Mouse (Mus musculus) 3T3-L1 (cell line): ENCODE measurements around the gene Laptm4a.

Source experiments
- DNase-seq: peaks from one replicate; pipeline ENCODE4 v3.0.0-alpha.2; 2015; ENCODE audit warnings: low read depth, low spot score

Laptm4a gene

DNA sequence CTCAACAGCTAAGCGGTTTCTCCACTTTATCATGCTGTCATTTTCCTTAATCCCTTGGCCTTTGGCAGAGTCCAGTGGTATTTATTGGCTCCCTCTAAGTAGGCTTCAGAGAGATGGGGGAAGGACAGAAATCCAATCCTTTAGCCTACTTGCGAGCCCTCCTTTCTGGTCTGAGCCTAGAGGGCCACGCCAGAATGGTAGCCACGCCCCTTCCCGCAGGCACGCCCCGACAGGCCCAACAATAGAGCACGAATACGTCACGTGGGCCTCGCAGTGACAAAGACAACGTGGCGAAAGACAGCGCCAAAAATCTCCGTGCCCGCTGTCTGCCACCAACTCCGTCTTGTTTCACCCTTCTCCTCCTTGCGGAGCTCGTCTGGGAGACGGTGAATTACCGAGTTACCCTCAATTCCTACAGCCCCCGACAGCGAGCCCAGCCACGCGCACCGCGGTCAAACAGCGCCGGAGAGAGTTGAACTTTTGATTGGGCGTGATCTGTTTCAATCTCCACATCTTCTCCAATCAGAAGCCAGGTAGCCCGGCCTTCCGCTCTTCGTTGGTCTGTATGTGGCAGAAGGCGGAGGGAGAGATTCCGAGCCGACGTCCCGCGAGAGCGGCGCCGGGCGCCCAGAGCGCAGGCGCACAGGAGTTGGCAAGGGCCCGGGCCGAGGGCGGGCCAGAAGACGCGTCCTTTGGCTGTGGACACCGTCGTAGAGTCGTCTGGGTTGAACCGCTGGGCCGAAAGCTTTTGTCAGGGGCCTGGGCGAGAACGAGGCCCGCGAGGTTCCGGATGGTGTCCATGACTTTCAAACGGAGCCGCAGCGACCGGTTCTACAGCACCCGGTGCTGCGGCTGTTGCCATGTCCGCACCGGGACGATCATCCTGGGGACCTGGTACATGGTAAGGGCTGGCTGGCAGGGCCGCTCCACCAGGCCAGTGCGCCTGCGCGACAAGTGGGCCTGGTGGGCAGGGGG lies at the start of gene Laptm4a:
TSS of gene Laptm4a (plus strand) at position 271 of the 975 bp plus-strand sequence.
- peak; percentile 99 for DNase-seq

DNA sequence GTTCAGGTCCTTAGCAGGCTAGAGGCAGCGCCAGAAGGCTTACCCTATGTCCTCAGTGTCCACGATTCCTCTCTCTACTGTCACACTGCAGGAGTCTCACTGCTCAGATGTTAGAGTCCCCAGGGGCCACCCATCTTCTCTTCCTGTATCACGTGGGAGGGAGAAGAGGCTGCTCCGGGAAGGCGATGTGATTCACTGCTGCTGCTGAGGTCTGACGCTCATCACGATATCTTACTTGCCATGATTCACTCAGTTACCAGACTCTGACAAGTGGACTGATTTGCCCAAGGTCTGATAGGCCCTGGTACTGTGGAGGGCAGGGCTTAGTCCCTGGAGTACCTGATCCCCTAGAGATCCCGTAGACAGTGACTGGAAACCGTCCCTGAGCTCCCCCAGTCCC lies 45.9 kb upstream of the Laptm4a start:
- peak; percentile 53 for DNase-seq

DNA sequence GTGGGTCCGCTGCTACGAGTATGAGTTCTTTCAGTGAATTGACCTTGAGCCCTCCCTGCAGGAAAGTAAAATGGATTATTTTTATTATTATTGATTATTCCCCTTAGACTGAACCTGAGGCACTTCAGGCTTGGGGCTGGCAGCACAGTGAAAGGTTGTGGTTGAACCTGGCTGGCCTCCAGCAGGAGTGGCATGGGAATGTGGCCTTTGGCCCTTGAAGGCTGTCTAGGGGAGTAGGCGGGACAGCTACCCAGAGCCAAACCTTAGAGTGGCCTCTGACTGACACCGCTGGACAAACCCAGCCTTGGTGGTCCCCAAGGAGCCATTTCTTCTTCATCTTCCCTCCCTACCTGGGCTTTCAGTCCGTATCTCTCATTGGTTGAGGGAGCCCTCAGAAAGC lies 44.6 kb upstream of the Laptm4a start:
- DNase-seq, result no peak

DNA sequence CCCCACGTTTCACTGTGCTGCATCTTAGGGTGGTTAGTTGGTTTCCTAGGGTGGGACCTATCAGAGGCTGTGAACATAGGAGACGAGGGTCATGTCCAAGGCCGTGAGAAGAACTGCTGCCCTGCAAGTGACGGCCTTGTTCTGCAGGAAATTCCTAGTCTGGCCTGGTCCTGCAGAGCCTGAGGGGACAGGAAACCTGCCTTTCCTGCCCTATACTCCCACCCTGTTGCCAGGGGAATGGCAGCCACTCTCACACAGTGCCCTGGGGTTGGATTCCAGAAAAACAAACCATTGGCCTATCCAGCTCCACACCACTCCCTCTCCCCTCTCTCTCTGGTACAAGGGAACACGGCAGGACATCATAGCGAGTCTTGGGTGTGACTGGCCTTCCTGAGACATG lies 44.1 kb upstream of the Laptm4a start:
- no peak for DNase-seq

DNA sequence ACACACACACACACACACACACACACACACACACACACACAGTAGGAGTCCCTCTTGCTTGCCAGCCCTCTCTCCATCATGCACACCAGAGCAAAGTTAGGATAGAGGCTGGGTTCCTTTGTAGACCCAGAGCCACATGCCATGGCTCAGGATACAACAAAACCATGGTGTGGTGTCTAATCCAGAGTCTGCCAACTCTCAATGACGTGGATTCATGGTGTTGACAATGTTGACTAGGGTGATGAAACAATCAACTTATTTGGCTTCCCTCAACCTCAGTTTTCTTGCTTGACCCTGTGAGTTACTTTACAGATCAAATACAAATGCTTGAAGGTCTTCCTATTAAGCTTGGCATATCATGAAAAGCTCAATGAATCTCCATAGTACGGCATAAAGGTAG lies 42.7 kb upstream of the Laptm4a start:
- DNase-seq, result no peak

DNA sequence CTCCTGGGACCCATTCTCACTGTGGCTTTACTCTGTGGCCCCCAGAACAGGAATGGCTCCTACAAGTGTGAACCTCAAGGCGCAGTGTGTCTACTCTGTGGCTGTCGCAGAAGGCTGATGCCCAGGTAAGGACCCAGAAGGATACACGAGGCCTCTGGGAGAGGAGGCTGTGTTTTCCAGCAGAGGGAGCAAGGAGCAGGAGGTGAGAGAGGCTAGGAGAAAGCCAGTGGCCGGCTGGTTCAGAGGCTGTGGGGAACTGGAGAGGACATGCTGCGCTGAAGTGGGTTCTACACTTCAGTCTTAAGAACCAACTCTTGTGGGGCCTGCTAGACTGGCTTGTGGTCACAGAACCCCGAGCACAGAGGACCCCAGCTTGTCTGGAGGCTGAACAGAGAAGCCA lies 42.1 kb upstream of the Laptm4a start:
- DNase-seq, result no peak

DNA sequence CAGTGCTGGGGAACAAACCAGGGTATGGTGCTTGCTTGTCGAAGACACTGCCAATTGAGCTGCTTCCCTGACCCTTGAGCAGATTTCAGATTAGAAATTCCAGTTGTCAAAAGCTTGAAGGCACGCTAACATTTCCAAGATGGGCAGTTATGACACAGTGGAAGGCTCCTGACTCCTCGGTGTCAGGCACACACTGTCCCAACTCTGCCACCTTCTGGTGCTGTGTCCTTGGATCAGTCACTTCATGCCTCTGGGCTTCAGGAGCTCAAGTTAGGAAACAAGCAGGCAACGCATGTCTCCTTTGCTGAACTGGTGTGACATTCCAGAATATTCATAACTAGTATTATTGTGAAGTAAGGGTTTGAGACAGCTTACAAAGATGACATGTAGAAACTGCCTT lies 39.7 kb upstream of the Laptm4a start:
- peak; percentile 74 for DNase-seq

DNA sequence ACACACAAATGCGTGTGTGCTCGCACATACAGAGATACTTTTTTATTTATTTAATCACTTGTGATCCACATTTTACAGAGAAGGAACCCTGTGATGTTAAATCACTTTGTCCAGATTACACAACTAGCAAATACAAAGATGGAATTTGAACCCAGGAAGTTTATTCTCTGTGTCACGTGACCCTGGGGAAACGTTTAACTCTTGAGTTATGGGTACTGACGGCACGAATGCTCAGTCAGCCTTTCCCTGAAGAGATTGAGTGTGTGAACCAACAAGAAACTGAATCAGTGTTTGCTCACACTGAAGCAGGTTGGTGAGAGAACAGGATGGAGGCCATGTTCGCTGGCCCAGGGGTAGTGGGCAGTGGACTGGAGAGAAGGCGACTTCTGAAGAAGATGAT lies 39.1 kb upstream of the Laptm4a start:
- DNase-seq, result no peak

DNA sequence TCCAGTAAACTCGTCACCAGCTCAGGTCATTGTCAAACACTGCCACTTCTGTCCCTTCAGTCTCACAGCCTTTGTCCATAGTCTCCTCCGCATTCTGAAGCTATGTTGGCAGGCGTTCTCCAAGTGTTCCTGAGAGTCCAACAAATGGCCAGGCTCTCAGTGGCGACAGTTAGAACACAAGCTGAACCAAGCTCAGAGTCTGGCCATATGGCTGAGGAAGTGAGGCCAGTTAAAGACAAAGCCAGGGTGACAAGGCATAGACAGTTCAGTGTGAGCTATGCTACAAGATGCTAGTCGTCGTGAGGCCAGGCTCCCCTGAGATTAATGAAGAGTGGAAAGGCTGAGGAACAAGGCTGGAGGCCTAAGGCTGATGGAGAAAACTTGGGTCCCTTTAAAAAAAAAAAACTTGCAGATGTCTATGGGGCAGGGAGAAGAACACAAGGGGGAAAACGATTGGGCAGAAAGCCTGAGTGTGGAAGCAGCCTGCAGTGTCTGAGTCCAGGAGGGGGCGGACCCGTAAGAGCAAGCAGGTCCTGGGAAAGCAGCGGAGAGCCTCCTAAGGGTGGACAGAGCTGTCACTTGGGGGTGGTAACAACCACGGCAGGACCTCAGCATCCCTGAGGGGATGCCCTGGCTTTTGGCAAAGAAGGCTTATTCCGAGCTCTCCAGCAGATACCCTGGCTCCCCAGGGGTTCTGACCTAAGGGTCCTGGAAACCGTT lies 36.9 kb upstream of the Laptm4a start:
- no peak for DNase-seq

DNA sequence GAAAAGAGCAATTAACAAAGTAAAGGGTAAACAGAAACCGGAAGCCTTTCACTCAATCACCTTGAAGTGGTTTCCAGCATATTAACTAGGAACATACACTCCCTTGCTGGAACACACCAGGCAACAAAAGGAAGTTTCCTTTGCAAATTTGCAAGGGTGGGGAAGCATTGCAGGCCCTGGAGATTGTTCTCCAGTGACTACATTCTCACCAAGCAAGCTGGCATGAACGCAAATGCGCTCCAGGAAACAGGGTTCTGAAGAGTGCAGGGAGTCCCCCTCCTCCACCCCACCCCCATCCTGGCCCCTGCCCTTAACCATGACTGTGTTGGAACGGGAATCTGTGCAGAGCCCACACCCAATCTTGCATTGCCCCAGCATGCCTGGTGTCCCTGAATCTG lies 36.3 kb upstream of the Laptm4a start:
- no peak for DNase-seq

DNA sequence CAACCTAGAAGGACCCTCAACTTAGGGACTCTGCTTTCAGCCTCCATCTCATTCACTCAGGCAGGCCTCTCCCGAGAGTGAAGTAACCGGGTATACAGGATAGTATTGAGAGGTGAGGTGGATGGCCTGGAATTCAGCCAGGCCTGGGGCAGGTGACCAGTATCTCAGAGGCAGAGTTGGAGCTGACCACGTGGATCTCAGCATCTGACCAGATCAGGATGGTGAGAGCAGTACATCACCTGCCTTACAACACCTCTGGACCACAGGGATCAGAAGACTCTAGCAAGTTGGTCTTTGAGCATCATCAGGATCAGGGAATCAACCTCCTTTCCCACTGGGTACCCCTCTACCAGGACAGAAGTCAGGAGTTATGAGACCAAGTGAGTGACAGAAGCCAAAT lies 35.5 kb upstream of the Laptm4a start:
- DNase-seq, result no peak

DNA sequence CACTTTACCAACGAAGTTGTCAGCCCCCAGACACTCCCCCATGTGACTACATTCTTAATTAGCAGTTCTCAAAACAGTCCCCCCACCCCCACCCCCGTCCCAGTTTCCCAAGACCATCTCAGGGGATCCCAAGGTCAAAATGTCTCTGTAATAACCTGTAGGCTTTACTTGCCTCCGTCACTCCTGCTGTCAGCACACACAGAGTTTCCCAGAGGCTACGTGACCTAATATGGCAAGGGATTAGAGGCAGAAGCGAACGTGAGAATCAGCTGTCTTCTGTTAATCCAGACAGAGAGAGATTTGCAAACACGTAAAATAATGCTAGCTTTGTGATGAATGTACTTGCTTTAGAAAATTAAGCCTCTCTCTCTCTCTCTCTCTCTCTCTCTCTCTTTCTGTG lies 33.0 kb upstream of the Laptm4a start:
- DNase-seq, result no peak

DNA sequence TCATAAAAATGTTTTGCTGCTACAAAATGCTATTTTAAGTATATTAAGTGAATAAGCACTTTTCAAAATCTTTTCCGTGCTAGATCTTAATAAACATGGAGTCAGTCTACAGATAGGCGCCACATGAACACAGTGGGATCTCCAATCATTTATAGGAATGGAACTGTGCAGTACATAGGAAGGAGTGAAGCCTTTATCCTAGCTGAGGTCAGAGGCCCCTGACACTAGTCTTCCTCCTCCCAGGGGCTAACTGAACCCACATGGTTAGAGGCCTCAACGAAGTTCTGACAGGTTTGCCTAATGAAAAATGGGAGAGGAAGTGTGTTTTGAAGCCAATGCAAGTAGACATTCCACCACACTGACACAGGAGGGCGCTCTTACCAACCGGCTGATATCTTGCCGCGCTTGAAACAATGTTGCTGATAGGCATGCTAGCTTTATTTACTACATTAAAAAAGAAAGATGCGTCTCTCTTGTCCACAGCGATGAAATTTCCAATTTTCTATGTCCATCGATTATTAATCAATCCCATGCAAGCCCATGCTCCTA lies 32.3 kb upstream of the Laptm4a start:
- peak; percentile 88 for DNase-seq

DNA sequence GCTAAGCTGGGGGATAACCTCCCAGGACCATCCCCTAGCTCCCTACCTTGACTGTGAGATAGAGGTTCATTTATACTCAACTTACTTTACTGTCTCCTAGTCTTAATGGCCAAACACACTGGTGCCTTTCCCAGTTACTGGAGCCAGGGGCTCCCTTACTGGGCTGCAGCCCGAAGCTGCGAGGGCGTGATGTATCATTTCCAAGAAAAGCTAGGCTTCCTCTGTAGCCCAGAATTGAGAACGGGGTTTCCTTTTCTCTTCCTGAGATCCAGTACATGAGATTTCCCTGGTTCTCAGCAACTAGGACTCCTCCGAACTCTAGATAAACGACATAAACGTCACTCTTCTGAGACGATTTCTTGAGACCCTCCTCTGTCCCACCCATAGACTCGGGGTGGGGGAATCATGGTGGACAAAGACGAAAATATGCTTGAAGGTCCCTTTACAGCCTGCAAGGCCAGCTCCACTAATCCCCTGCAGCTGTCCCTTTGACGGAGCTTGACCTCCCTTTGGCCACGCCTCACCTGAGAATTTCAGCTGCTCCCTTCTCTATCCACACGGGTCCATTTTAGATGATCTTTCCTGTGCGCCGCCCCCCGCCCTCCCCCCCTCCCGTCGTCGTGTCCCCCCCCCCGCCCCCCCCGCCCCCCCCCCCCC lies 28.5 kb upstream of the Laptm4a start:
- DNase-seq, result no peak

DNA sequence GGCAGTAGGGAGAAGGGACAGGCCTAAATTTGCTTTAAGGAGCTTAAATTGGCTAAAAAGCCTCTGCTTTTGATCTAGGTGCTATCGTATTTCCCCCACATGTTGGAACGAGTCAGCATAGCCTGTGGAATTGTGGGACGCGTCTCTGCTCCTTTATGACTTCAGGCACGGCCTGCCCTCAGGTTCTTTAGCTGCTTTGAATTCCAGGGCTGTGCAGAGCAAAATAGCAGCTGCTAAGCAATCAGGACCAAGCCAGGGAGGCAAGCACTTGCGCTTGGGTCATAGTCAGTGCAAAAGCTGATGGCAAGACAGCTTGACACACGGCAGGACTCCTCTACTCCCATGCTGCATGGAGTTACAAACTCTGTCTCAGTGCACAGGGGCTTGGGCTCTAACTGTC lies 24.3 kb upstream of the Laptm4a start:
- DNase-seq, result peak; percentile 66

DNA sequence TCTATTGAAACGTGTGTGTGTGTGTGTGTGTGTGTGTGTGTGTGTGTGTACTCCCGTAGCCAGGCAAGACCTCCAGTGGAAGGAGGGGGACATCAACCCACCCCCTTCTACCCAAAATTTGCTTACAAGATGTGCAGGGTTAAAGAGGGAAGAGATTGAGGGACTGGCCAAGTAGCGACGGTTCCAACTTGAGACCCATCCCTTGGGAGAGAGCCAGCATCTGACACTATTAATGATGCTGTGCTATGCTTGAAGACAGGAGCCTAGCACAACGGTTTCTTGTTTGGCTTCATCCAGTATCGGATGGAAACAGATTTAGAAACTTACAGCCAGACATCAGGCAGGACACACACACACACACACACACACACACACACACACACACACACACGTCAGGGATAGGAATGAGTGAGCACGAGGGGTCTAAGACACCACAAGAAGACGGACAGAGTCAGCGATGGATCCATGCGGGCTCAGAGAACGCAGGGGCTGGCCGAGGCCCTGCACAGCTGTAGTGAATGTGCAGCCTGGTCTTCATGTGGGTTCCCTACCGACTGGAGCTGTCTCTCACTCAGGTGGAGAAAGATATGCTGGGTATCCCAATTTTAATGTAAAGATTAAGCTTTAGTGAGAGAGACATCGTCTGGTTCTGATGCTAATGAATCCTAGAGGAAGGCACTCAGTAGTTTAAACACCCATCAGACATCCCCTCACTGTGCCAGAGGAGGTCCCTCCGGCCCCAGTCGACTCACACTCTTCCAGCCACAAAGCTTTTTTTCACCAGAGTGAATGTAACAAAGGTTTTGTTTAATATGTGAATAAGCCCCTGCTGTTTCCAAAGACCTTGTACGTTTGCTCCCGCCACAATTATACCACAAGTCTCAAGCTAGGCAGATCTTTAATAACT lies 22.3 kb upstream of the Laptm4a start:
- DNase-seq, result no peak

DNA sequence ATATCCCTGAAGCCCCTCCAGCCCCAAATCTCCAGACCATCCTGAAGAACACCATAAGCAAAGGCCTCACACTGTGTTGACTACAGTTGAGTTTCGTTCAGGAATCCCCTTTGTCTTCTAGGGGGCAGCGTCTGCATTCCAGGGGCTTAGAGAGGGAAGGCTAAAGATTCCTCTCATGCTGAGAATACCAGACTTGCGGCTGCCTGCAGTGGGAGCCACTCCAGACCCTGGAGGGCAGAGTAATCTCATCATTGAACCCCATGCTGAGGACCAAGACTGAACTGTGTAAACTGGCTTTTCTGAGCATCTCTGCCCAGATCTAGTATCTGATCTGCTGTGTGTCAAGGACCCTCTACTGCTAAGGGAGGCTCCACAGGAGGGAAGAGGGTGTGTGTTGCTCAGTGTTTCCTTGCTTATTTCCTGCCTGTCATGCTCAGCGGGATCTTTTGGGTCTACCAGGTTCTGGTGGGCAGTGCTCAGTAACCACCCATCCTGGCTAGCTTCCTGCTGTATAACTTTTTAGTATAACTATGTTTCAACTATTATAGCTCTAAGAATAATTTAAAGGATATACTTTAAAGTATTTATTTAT lies 21.3 kb upstream of the Laptm4a start:
- DNase-seq, result no peak

DNA sequence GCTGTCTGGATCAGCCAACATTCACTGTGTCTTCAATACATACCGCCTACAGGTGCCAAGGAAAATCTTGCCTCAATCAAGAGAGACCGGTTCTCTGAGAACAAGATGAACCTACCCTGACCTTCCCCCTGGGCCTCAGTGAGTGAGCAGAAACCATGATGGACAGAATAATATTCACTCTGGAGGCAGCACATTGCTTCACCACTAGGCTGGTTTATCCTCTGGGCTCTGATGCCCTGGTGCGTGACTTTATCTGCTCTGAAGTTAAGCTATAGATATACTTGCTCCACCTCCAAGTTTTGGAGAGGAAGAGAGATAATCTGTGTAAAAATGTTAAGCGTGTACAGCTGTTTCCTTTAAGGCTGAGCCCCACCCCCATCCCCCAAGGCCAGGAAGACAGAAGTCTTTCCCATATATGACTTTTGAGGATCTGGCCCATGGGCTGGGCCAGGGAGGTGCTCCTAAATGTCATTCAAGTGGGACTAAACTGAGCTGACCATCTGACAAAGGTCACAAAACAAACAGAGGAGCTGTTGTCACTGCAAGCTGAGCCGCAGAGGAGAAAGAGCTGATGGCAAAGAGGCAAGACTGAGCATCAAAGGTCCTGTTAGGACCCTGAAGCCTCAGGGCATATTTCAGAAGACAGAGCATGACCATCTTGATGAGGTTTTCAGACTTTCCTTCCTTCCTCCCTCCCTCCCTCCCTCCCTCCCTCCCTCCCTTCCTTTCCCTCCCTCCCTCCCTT lies 20.4 kb upstream of the Laptm4a start:
- DNase-seq, result peak; percentile 29

DNA sequence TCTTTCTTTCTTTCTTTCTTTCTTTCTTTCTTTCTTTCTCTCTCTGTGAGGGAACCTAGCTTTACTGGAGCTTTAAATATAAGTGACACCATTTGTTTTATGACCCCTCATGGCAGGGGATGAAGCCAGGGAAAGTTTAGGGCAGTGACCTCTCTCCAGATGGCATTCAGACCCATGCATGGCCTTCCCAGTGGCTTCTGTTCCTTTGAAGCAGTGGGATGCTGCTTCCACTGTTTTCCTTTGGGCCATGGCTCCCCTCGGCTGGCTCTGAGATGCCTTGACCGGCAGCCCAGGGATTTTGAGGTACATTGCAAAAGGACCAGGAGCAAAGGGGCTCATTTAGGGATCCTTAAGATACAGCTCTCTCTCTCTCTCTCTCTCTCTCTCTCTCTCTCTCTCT lies 19.5 kb upstream of the Laptm4a start:
- DNase-seq, result no peak

DNA sequence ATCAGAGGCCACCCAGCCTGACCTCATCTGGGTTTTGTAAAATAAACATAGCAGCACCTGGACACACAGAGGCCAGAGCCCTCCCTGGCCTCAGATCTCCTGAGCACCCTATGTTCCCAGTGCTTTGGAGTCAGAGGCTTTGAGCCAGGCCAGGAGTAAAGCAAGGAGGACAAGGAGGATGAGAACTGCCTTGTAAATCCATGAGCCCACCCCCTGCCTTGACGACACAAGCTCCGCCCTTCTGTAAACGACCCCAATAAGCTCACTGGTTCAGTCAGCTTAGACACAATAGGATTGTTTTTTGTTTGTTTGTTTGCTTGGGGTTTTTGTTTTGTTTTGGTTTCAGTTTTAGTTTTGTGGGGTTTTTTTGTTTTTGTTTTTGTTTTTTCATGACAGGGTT lies 19.0 kb upstream of the Laptm4a start:
- no peak for DNase-seq
